Mouse (Mus musculus) thymus, postnatal 36 days (tissue): ENCODE measurements around the gene Idh1.

Experiments used
- DNase-seq, 2 experiments: peaks; one replicate each; pipeline ENCODE4 v3.0.0; 2022; ENCODE audit warnings: mixed read lengths in 2 of 2

Gene Idh1

GRCm38 (mm10) chr1:65112031-65112806, 74.1 kb downstream of the Idh1 start:
- DNase-seq = peak in 1 of 2 experiments; percentile 14

DNA sequence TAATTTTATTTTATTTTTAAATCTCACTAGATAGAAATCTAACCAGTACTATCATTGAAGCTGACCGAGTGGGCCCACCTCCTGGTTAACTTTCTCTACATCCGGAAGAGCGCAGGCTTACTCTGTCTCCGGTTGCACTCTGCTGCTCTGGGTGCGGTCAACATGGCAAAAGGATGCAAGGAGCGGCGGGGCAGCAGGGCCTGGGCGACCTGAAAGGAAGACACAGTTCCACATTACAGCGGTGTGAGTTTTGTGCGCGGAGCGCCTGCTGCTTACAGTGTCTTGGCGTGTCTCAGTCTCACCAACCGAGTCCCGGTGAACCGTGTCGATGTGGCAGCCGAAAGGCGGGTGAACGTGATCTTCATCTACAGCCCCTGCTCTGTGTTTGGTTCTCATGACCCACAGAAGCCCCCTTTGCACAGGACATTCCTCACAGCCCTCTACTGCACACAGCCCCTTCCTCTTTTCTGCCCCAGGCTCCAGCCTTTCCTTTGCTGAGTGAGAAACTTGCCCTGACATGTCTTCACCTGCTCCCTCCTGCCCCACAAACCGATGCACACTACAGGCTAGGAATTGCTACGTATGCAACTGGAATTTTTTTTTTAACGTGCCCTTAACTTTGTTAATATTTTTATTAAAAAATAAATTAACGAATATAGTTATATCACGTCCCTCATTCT, 76.4 kb downstream of the Idh1 start:
- DNase-seq = no peak

- no peak for DNase-seq
Observed at GRCm38 (mm10) chr1:65109196-65109595, 77.1 kb downstream of the Idh1 start.
